Mouse (Mus musculus): Measurements from ENCODE around the gene Klhl26. TPM values are rescaled to one million over a fixed set of nuclear protein-coding genes. Genes with fewer than 3 reads are reported as not detected.

The Klhl26 gene
- total RNA-seq, 2 experiments from 2014 or later: 8.1 to 9.4 TPM

GRCm38 (mm10) chr8:70417914-70418313 lies 58.9 kb downstream of the Klhl26 start:
- intact Hi-C loops (cut with DNase I): no loop called here

DNA sequence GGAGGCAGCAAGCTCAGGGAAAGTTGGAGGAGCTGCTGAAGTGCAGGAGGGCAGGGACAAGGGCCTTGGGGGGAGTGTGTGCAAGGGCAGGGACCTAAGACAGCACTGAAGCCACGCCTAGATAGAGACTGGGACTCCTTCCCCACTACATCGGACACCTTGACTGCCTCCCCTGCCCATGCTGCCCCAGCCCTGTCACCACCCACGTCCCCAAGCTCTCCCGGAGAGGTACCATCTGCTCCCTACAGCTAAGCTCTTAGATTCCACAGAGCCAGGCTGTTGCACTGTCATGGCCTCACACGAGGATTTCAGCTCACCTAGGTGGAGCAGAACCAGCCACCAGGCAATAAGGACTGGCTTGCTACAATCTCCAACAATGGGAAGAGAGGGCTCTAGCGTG lies 59.8 kb downstream of the Klhl26 start:
- no peak for DNase-seq
- intact Hi-C loops (cut with DNase I): no loop called here

More at GRCm38 (mm10) chr8:70417914-70418313, 58.9 kb downstream of the Klhl26 start:
- DNase-seq: no peak

- no peak for DNase-seq
- intact Hi-C loops (cut with DNase I): loop anchor here (2.0 kb wide), 1 partner anchor 87 kb away; no protein-coding TSS in a partner anchor
Measured at GRCm38 (mm10) chr8:70415540-70416451, 61.0 kb downstream of the Klhl26 start.

DNA sequence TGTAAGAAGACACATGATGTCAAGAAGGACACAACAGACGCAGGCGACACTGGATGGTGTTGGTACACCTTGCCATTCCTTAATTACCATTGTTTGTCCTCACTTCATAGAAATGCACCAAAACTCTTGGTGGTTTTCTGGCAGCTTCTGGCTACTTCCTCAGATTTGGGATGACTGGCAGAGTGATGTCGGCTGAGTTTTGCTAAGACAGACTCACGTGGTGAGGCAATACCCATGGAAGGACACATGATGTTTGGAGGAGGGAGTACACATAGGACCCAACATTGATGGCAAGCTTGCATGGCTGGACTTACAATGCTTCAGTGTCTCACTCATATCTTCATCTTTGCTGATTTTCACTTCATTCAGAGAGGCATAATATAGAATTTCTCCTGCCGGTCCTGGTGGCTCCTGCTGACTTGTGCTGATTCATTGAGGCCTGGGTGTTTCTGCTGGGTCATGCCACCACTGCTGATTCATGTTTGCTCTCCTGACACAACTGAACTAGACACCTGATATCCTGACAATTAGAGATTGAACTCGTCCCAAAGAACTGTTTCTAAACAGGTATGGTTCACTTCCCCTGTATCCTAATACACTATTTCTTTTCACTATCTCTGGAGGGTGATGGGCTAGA lies 62.3 kb downstream of the Klhl26 start:
- intact Hi-C loops (cut with DNase I): loop anchor here (2.0 kb wide), 1 partner anchor 88 kb away; no protein-coding TSS in a partner anchor

GRCm38 (mm10) chr8:70410281-70410680 lies 66.5 kb downstream of the Klhl26 start:
- intact Hi-C loops (cut with DNase I): no loop called here

More for the DNA sequence above, 62.3 kb downstream of the Klhl26 start:
- no peak for DNase-seq

GRCm38 (mm10) chr8:70409455-70409871 lies 67.3 kb downstream of the Klhl26 start:
- DNase-seq: peak; percentile 23 to 33
- intact Hi-C loops (cut with DNase I): no loop called here

More at GRCm38 (mm10) chr8:70410281-70410680, 66.5 kb downstream of the Klhl26 start:
- DNase-seq: no peak

GRCm38 (mm10) chr8:70409019-70409418 lies 67.7 kb downstream of the Klhl26 start:
- intact Hi-C loops (cut with DNase I): no loop called here
- no peak for DNase-seq

DNA sequence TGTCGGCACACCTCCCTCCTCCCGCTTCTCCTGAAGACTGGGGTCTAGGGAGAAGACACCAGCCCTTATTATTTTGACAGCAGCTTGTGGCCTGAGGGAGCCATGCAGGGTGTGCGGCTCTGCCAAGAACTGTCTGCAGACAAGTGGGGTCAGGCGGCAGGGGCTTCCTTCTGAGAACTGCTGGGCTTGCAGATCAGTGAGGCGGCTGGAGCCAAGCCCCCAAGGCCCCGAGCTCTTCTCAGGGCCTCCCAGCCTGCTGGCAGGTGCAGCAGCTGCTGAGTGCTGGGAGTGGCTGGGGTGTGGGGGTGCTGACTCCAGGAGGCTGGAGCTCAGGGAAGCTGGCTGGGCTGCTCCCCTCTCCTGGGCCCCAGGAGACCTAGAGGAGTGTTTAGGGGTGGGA lies 68.5 kb downstream of the Klhl26 start:
- no peak for DNase-seq
- intact Hi-C loops (cut with DNase I): no loop called here

DNA sequence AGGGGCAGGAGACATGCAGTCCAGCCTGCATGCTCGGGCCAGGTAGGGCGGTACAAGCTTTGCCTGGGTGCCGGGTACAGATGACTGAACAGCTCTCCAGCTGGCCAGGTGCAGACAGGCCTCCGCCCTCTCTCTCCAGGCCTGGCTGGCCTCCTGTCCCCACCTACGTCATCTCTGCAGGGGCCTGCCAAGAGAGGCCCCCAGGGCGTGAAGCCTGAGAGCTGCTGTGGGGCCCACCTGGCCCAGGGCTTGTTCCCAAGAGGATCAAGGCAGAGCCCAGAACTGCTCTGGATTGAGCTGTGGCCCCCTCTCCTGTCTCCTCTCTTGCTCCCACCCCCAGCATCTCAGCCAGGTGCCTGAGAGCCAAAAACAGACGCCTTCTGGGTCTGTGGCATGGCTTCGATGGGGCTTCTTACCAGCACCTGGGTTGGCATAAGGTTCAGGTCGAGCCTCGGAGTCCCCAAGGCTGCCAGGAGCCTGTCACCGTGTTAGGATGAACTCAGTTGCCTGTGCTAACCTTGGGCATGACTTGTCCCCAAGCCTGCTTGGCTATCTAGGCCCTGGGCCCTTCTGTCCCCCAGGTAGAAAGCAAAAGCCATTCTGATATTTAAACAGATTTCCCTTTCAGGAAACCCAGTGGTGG lies 70.2 kb downstream of the Klhl26 start:
- no peak for DNase-seq
- intact Hi-C loops (cut with DNase I): no loop called here

DNA sequence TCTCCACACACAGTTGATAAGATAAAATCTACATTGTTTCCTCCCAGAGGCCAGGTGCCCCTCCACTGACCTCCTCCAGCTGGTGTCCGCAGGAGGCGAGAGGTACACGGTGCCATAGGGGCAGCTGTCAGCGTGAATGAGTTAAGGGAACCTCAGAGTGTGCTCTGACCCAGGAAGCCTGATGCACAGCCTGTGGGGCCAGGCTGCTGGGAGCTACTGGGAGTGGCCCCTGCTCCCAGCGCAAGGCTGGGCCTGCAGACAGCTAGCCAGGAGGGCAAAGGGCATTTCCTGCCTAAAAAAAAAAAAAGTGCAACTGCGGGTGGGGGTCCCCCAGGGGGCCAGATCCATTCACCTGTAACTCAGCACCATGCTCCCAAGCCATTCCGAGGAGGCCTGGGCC lies 71.6 kb downstream of the Klhl26 start:
- DNase-seq: no peak
- intact Hi-C loops (cut with DNase I): no loop called here

GRCm38 (mm10) chr8:70404212-70404611 lies 72.6 kb downstream of the Klhl26 start:
- DNase-seq: no peak
- intact Hi-C loops (cut with DNase I): no loop called here

Other genes starting within 250 kb of the Klhl26 start
- gene Sugp2, start 242.7 kb downstream of the Klhl26 start, total RNA-seq (2021): 10 to 100 TPM; 41.4 to 43.0 TPM
- 1 to 10 TPM; 6.2 to 7.0 TPM for gene Armc6, start 242.5 kb downstream of the Klhl26 start, total RNA-seq (2021)
- gene Homer3, start 194.1 kb downstream of the Klhl26 start, total RNA-seq (2021): 10 to 100 TPM in 1 of 2 experiments, 1 to 10 TPM in 1; 8.5 to 10.5 TPM
- gene Ddx49, start 174.5 kb downstream of the Klhl26 start, total RNA-seq (2021): 10 to 100 TPM; 25.8 to 34.5 TPM
- gene Cope, start 174.4 kb downstream of the Klhl26 start, total RNA-seq (2021): 100 to 1,000 TPM; 157 TPM
- gene Cers1, start 161.2 kb downstream of the Klhl26 start, total RNA-seq (2021): under 1 TPM; 0.33 to 0.64 TPM
- not detected for gene Gdf1, start 147.2 kb downstream of the Klhl26 start, total RNA-seq (2021)
- 10 to 100 TPM; 45.4 to 46.0 TPM for gene Upf1, start 123.7 kb downstream of the Klhl26 start, total RNA-seq (2021)
- gene Comp, start 103.4 kb downstream of the Klhl26 start, total RNA-seq (2021): 1 to 10 TPM; 4.3 to 5.6 TPM
- 1 to 10 TPM; 8.2 to 9.8 TPM for gene Crtc1, start 37.4 kb downstream of the Klhl26 start, total RNA-seq (2021)
- gene Tmem59l, start 10.4 kb upstream of the Klhl26 start, total RNA-seq (2021): not detected
- under 1 TPM; 0.39 to 0.62 TPM for gene Crlf1, start 16.2 kb upstream of the Klhl26 start, total RNA-seq (2021)
- 100 to 1,000 TPM; 109 to 113 TPM for gene Rex1bd, start 29.8 kb upstream of the Klhl26 start, total RNA-seq (2021)
- gene Uba52, start 33.8 kb upstream of the Klhl26 start, total RNA-seq (2021): 1,000 to 10,000 TPM; 1,469 to 1,509 TPM
- 100 to 1,000 TPM; 133 to 138 TPM for gene Fkbp8, start 50.8 kb upstream of the Klhl26 start, total RNA-seq (2021)
- gene Kxd1, start 51.0 kb upstream of the Klhl26 start, total RNA-seq (2021): 10 to 100 TPM; 88.4 to 91.4 TPM
- gene Ell, start 62.5 kb upstream of the Klhl26 start, total RNA-seq (2021): 10 to 100 TPM; 12.0 to 12.1 TPM
- gene Isyna1, start 117.4 kb upstream of the Klhl26 start, total RNA-seq (2021): 10 to 100 TPM; 22.2 to 25.8 TPM
- 10 to 100 TPM; 28.9 to 35.0 TPM for gene Ssbp4, start 131.9 kb upstream of the Klhl26 start, total RNA-seq (2021)
- gene Lrrc25, start 139.2 kb upstream of the Klhl26 start, total RNA-seq (2021): 1 to 10 TPM; 1.9 to 3.0 TPM
- gene Gdf15, start 155.5 kb upstream of the Klhl26 start, total RNA-seq (2021): 1 to 10 TPM in 1 of 2 experiments, under 1 TPM in 1; 0.22 to 1.6 TPM
- 10 to 100 TPM; 39.6 to 44.9 TPM for gene Pgpep1, start 183.4 kb upstream of the Klhl26 start, total RNA-seq (2021)
- gene Lsm4, start 196.3 kb upstream of the Klhl26 start, total RNA-seq (2021): 10 to 100 TPM; 64.0 to 66.8 TPM
- gene Jund, start 222.0 kb upstream of the Klhl26 start, total RNA-seq (2021): 100 to 1,000 TPM; 124 to 138 TPM
- under 1 TPM in 1 of 2 experiments, not detected in 1; 0.06 TPM for gene Iqcn, start 226.5 kb upstream of the Klhl26 start, total RNA-seq (2021)
- not detected for gene Gm3336, start 241.6 kb upstream of the Klhl26 start, total RNA-seq (2021)
- 1 to 10 TPM; 2.0 to 3.7 TPM for gene Pde4c, start 246.8 kb upstream of the Klhl26 start, total RNA-seq (2021)